Mouse (Mus musculus) embryonic facial prominence, embryonic 11.5 days (tissue): Measurements from ENCODE around the gene Olfr527. TPM values are rescaled to one million over a fixed set of nuclear protein-coding genes. Genes with fewer than 3 reads are reported as not detected.

ENCODE experiments used
- ATAC-seq: fragments of 200-750 bp; cut with Nextera tagmentation; replicated peaks from 2 replicates; pipeline ENCODE4 v1.8.0; 2017; ENCODE audit warnings: low read depth; ENCODE audit not compliant: insufficient number of reproducible peaks, low FRiP score, low TSS enrichment
- DNase-seq: peaks from one replicate; pipeline ENCODE4 v3.0.0-alpha.2; 2015; ENCODE audit warnings: low spot score
- H3K27ac ChIP-seq: fragments of 300-500 bp; sonication (generic); replicated peaks from 2 replicates; pipeline ENCODE4 v1.5.1; 2014; ENCODE audit warnings: mild to moderate bottlenecking, low read depth, low read length, control low read depth
- H3K27me3 ChIP-seq: fragments of 300-500 bp; sonication (generic); 2 replicates; pipeline ENCODE4 v1.6.1; 2014; ENCODE audit warnings: mild to moderate bottlenecking, low read length, moderate library complexity, mixed read lengths; ENCODE audit not compliant: control insufficient read depth, insufficient read depth
- H3K36me3 ChIP-seq: fragments of 300-500 bp; sonication (generic); replicated peaks from 2 replicates; pipeline ENCODE4 v1.6.1; 2014; ENCODE audit warnings: low read depth, mild to moderate bottlenecking, low read length, moderate library complexity, mixed read lengths; ENCODE audit not compliant: control insufficient read depth, insufficient read depth
- H3K4me1 ChIP-seq: fragments of 300-500 bp; sonication (generic); 2 replicates; pipeline ENCODE4 v1.6.1; 2014; ENCODE audit warnings: low read length, mixed read lengths; ENCODE audit not compliant: control insufficient read depth, insufficient read depth
- H3K4me2 ChIP-seq: fragments of 300-500 bp; sonication (generic); 2 replicates; pipeline ENCODE4 v1.6.1; 2014; ENCODE audit warnings: low read depth, mild to moderate bottlenecking, control low read depth, low read length, moderate library complexity
- H3K4me3 ChIP-seq: fragments of 300-500 bp; sonication (generic); 2 replicates; pipeline ENCODE4 v1.5.1; 2014; ENCODE audit warnings: low read depth, low read length, control low read depth
- H3K9ac ChIP-seq: fragments of 300-500 bp; sonication (generic); replicated peaks from 2 replicates; pipeline ENCODE4 v1.6.1; 2014; ENCODE audit warnings: mild to moderate bottlenecking, control low read depth, low read length
- H3K9me3 ChIP-seq: fragments of 300-500 bp; sonication (generic); replicated peaks from 2 replicates; pipeline ENCODE4 v1.6.1; 2016; ENCODE audit warnings: mild to moderate bottlenecking, low read length, inconsistent platforms, mixed read lengths; ENCODE audit not compliant: control insufficient read depth
- WGBS: fragments of 180-500 bp; shearing (Covaris S2); extraction: QIAGEN DNeasy Blood & Tissue Kit; methylation state at CpG from one replicate; pipeline ENCODE4 v1.1.7; 2014; 5-methylcytosine and 5-hydroxymethylcytosine counted together
- polyA plus RNA-seq: library from polyadenylated mRNA; unstranded; fragments of >200 nt; fragmentation: Nextera tagmentation; extraction: Ambion mirVana; gene quantifications from 2 replicates; pipeline ENCODE4 v1.2.1, GENCODE M21; 2014

Gene Olfr527
- polyA plus RNA-seq, 1 experiment from 2014 or later: not detected

DNA sequence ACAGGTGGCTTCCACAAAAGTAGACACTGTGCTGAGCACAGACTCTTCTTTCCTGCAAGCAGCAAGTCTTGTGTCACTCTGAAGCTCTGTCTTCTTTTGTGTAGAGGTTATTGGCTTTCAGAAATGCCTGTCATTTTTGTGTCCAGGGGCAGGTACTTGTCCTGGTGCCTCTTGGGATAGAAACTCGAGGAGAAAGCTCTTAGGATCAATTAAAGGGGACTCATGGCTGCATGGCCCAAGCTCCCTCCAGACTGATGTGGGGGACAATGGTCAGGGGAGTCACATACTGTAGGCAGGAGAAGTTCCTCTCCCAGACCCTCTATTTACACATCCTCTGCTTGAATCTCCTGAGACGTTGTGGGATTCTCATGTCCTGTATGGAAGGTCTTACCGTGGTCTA, 27.8 kb downstream of the Olfr527 start, which contains the start of gene Olfr60:
Gene Olfr60, minus strand, starts transcription at position 101 of the 400 bp plus-strand sequence.
- 65% methylated on average over 3 of the region's 3 CpGs for WGBS
- H3K36me3 ChIP-seq: no peaks in the 10 kb centered on the region
- ATAC-seq (no peak), DNase-seq (no peak)
- no peak within 1 kb of the TSS for H3K4me2 ChIP-seq
- no peak within 1 kb of the TSS for H3K4me3 ChIP-seq
- H3K4me1 ChIP-seq: no peaks in the 10 kb centered on the region
- no peak within 1 kb of the TSS for H3K27ac ChIP-seq
- H3K27me3 ChIP-seq: no peaks in the 10 kb centered on the region
- no peak within 1 kb of the TSS for H3K9ac ChIP-seq
- no peaks in the 10 kb centered on the region for H3K9me3 ChIP-seq

DNA sequence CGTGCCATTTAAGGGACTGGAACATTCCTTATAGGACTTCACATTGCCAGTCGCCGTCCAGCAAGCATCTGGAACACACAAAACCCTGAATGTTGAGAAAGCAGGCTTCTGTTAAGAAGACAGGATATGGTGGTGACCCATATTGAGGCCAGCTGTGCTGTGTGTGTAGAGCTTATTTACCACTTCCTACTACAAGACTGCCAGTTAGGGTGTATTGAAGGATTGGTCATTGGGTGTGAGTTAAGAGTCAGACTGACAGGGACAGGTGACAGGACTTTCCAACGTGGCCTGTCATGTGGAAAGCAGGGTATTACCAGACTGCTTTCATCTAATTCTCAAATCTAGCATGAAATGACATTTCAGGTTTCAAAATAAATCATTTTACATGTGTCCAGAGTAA, 40.5 kb downstream of the Olfr527 start:
- no peak overlapping the region for H3K9ac ChIP-seq
- H3K9me3 ChIP-seq: no peaks in the 10 kb centered on the region
- no peaks in the 10 kb centered on the region for H3K4me1 ChIP-seq
- H3K4me2 ChIP-seq: no peak overlapping the region
- DNase-seq (no peak), ATAC-seq (no peak)
- H3K27me3 ChIP-seq: no peaks in the 10 kb centered on the region
- no peak overlapping the region for H3K27ac ChIP-seq
- no peaks in the 10 kb centered on the region for H3K36me3 ChIP-seq
- H3K4me3 ChIP-seq: no peak overlapping the region
- WGBS: 74% methylated on average over 4 of the region's 4 CpGs

DNA sequence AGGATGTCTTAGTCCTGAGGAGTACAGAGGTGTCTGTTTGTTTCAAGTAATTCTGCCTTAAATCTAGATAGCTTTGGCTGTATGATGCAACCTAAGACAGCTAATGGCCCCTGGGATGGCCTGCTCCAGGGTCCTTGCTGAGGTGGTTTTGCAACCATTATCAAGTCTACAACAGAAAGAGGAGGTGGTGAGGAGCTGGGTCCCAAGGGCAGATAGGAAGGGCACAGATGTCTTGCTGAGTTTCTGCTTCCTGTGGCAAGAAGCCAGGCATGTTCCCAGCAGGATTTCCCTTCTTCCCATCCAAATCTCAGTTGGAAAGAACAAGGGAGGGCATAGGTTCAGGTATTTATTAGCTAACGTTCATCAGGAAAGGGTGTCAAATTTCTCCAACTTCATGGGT, 42.4 kb downstream of the Olfr527 start, which contains the start of gene Olfr530:
Gene Olfr530, minus strand, starts transcription at position 101 of the 400 bp plus-strand sequence.
- no peaks in the 10 kb centered on the region for H3K27me3 ChIP-seq
- no peak within 1 kb of the TSS for H3K4me3 ChIP-seq
- no peak within 1 kb of the TSS for H3K9ac ChIP-seq
- no peaks in the 10 kb centered on the region for H3K4me1 ChIP-seq
- H3K36me3 ChIP-seq: no peaks in the 10 kb centered on the region
- H3K4me2 ChIP-seq: no peak within 1 kb of the TSS
- no peaks in the 10 kb centered on the region for H3K9me3 ChIP-seq
- no peak for ATAC-seq
- DNase-seq: no peak
- 37% methylated on average over 1 of the region's 1 CpGs for WGBS
- no peak within 1 kb of the TSS for H3K27ac ChIP-seq

DNA sequence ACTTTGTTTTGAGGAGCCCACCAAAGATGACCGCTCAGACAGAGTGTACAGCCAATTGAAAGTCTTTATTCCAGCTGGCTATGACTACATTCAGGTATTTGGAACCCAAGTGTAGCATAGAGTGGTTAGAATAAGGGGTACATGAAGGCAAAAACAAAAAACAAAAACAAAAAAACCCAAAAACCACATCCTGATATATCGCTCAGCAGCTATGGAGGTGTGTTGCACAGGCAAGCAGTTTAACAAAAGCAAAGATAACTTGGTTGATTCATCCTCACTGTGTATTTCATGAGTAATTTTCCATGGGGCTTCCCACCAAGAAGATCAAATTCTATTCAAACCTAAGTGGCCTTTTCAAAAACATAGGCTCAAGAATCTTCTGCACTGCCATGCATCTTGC, 43.1 kb downstream of the Olfr527 start:
- Histone ChIP-seq H3K27me3 (no peaks in the 10 kb centered on the region), H3K27ac (no peak overlapping the region), H3K9me3 (no peaks in the 10 kb centered on the region), H3K4me3 (no peak overlapping the region), H3K36me3 (no peaks in the 10 kb centered on the region), H3K9ac (no peak overlapping the region), H3K4me2 (no peak overlapping the region), H3K4me1 (no peaks in the 10 kb centered on the region)
- ATAC-seq (no peak), DNase-seq (no peak)
- 95% methylated on average over 2 of the region's 2 CpGs for WGBS

Other genes with a start within 250 kb of the Olfr527 start
- not detected in 2 replicates for gene Prap1, start 240.6 kb upstream of the Olfr527 start, polyA plus RNA-seq
- 24.2 and 24.4 TPM in 2 replicates for gene Fuom, start 231.6 kb upstream of the Olfr527 start, polyA plus RNA-seq
- 19.0 and 21.7 TPM in 2 replicates for gene Paox, start 218.2 kb upstream of the Olfr527 start, polyA plus RNA-seq
- 211 and 221 TPM in 2 replicates for gene Echs1, start 217.5 kb upstream of the Olfr527 start, polyA plus RNA-seq
- 22.5 and 23.1 TPM in 2 replicates for gene Mtg1, start 196.5 kb upstream of the Olfr527 start, polyA plus RNA-seq
- 0.34 and 0.84 TPM in 2 replicates for gene Sprn, start 179.1 kb upstream of the Olfr527 start, polyA plus RNA-seq
- not detected in 2 replicates for gene Olfr522, start 169.3 kb upstream of the Olfr527 start, polyA plus RNA-seq
- gene Olfr523, start 160.8 kb upstream of the Olfr527 start, polyA plus RNA-seq: not detected in 2 replicates
- gene Olfr524, start 128.1 kb upstream of the Olfr527 start, polyA plus RNA-seq: not detected in 2 replicates
- not detected in 2 replicates for gene Cd163l1, start 115.8 kb upstream of the Olfr527 start, polyA plus RNA-seq
- not detected in 2 replicates for gene 5830411N06Rik, start 86.7 kb upstream of the Olfr527 start, polyA plus RNA-seq
- not detected in 2 replicates for gene Olfr525, start 13.2 kb upstream of the Olfr527 start, polyA plus RNA-seq
- not detected in 2 replicates for gene Olfr60, start 27.7 kb downstream of the Olfr527 start, polyA plus RNA-seq
- 0.11 TPM in 1 of 2 replicates, not detected in the other for gene Olfr530, start 42.3 kb downstream of the Olfr527 start, polyA plus RNA-seq
- not detected in 2 replicates for gene Olfr531, start 68.9 kb downstream of the Olfr527 start, polyA plus RNA-seq
- not detected in 2 replicates for gene Olfr532, start 87.6 kb downstream of the Olfr527 start, polyA plus RNA-seq
- not detected in 2 replicates for gene Olfr533, start 129.4 kb downstream of the Olfr527 start, polyA plus RNA-seq
- gene Olfr535, start 150.2 kb downstream of the Olfr527 start, polyA plus RNA-seq: not detected in 2 replicates
- 0.13 TPM in 1 of 2 replicates, not detected in the other for gene Olfr536, start 173.4 kb downstream of the Olfr527 start, polyA plus RNA-seq
- gene Olfr538, start 233.9 kb downstream of the Olfr527 start, polyA plus RNA-seq: not detected in 2 replicates